Mouse (Mus musculus): Measurements from ENCODE around the gene Col23a1.

Col23a1 gene

GRCm38 (mm10) chr11:51627425-51627824 is 337.7 kb downstream of the Col23a1 start:
- TF ChIP-seq GATA4 (IDR thresholded peaks at IDR 0.05; ENCODE audit: insufficient replicate concordance, low read length) = no peak

- TF ChIP-seq GATA4 (IDR thresholded peaks at IDR 0.05; ENCODE audit: insufficient replicate concordance, low read length) = no peak
Observed at GRCm38 (mm10) chr11:51627907-51628306, 338.2 kb downstream of the Col23a1 start.

GRCm38 (mm10) chr11:51629651-51630314 is 340.1 kb downstream of the Col23a1 start:
- TF ChIP-seq GATA4 (IDR thresholded peaks at IDR 0.05; ENCODE audit: insufficient replicate concordance, low read length) = no peak

- no peak for TF ChIP-seq GATA4 (IDR thresholded peaks at IDR 0.05; ENCODE audit: insufficient replicate concordance, low read length)
Observed at GRCm38 (mm10) chr11:51632130-51632753, 342.5 kb downstream of the Col23a1 start.
